Mouse (Mus musculus) bone marrow macrophage, adult 2 months (primary cell): ENCODE data around the gene Olfr521.

Source experiments
- CTCF ChIP-seq: IDR thresholded peaks from 2 replicates; pipeline ENCODE4 v1.5.1; 2012; ENCODE audit warnings: low read depth, mild to moderate bottlenecking, low read length, moderate library complexity
- POLR2A ChIP-seq: IDR thresholded peaks from 2 replicates; pipeline ENCODE4 v1.6.1; 2012; ENCODE audit warnings: mild to moderate bottlenecking, low read depth, low read length, borderline replicate concordance

GRCm38 (mm10) chr7:99729973-99730372, 33.3 kb upstream of the Olfr521 start, which contains the start of gene Olfr520:
- TF ChIP-seq CTCF: no peak
- TF ChIP-seq POLR2A: no peak
